Mouse (Mus musculus) small intestine, adult 2 months (tissue): ENCODE data around the gene Git2.

Source experiments
- CTCF ChIP-seq: fragments of 200-500 bp; IDR thresholded peaks from 2 replicates; pipeline ENCODE4 v1.5.1; 2012; ENCODE audit warnings: low read depth, mild to moderate bottlenecking, control low read depth, inconsistent platforms, low read length, moderate library complexity, mixed read lengths; ENCODE audit not compliant: insufficient replicate concordance, insufficient read length; ENCODE audit errors: extremely low read depth
- POLR2A ChIP-seq: fragments of 200-500 bp; IDR thresholded peaks from 2 replicates; pipeline ENCODE4 v1.6.1; 2012; ENCODE audit warnings: low read depth, mild to moderate bottlenecking, control low read depth, inconsistent platforms, low read length, moderate library complexity

- TF ChIP-seq CTCF = no peak
- TF ChIP-seq POLR2A = no peak
These were observed 66.0 kb downstream of the Git2 start for GRCm38 (mm10) chr5:114709357-114709756.
